Mouse (Mus musculus) telencephalon, adult 2 months (tissue): ENCODE measurements at regions not wholly inside any gene's neighbourhood (a gene's known extent, or its start where the extent isn't known, plus 50 kb on each side); places are given as distances from the start of the nearest gene placed in this dataset.

Source experiments
- DNase-seq: peaks from one replicate; pipeline ENCODE4 v3.0.0-alpha.2; 2011; ENCODE audit warnings: low read depth, low spot score

DNA sequence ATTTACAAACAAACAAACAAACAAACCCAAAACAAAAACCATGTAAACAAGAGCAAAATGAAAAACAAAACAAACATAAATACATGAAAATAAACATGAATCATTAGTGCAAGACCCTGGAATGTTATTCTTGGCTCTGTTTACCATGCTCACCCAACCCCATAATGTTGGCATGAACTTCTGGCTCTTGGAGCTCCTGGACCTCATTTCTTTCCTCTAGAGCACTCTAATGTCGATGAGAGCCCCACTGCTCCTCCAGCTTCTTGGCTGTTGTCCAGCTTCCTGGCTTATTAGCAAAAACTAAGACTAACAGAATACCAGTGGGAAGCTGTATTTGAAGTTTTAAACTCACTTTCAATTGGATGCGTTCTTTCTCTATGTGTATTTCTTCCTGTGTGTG lies 81.3 kb upstream of the Gm21830 start:
- DNase-seq: no peak

DNA sequence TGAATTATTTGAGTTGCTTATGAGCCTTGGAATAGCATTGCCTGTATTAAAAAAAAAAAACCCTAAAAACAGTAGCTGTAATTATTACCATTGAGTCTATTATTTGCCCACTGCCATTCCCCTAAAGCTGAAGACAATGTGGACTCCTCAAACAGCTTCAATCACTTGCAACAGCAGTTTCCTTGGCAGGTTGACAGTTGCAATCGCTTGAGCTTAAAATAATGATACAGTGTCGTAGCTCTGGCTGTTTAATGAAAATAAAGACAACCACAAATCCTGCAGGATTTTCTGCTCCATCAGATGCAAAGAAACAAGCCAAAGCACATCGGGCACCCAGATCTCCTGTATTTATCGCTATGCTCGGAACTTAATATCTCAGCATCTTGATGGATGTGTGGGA lies 68.8 kb upstream of the Gm21830 start:
- DNase-seq: peak; percentile 9
